ENCODE assay signal across 33 mouse cellular contexts in the genomic region with DNA sequence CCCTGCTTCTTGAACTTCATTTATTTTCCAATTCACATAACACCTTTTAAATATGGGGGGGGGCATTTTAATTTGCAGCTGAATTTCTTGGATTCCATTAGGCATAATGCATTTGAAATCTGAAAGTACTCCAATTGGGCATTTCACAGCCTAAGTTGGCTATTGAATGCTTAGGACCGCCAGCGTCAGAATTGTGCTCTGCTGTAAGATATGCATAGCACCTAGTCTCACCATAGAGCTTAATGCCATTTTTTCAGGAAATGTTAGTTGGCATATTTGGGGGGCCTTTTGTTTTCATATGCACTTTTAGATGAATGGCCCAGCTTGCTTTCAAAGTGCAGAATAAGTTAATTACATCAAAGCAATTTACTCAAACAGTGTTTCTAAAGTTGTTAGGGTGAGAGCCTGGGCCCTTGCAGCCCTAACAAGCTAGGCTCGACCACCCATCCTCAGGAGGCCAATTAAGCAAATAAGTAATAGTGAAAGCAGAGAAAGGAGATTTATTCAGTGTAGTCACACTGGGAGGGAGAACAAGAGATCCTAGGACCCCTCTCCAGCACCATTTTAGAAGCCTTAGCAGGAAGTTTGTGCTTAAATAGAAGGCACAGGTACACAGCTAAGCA. TPM values are rescaled to one million over a fixed set of nuclear protein-coding genes. Genes with fewer than 3 reads are reported as not detected.
"Had no signal": no experiment of that assay in that cellular context is flagged by ENCODE, and none has a peak within 500 bp of the region (broad histone marks: within the 10 kb centered on the region; RNA-seq: fewer than 3 reads in every experiment).

No protein-coding gene starts in this region.

- H3K36me3 ChIP-seq: heart, embryonic 13.5 days; heart, embryonic 15.5 days; hindbrain, embryonic 13.5 days; hindbrain, embryonic 15.5 days; intestine, embryonic 15.5 days; limb, embryonic 13.5 days; limb, embryonic 15.5 days; liver, embryonic 12.5 days had no signal

- H3K4me3 ChIP-seq: gastrocnemius, adult 2 months; heart, adult 2 months; heart, embryonic 13.5 days; heart, embryonic 15.5 days; hindbrain, embryonic 13.5 days; hindbrain, embryonic 15.5 days; intestine, embryonic 15.5 days; layer of hippocampus, adult 2 months; limb, embryonic 13.5 days; limb, embryonic 15.5 days; liver, embryonic 12.5 days had no signal

- ATAC-seq: inflammation-experienced regulatory T-cells, adult 6 months; intestine, embryonic 15.5 days; intestine, postnatal 0 days; liver, embryonic 12.5 days had no signal

- H3K4me2 ChIP-seq: heart, embryonic 11.5 days; heart, embryonic 13.5 days; heart, embryonic 15.5 days; hindbrain, embryonic 13.5 days; hindbrain, embryonic 15.5 days; intestine, embryonic 15.5 days; limb, embryonic 13.5 days; limb, embryonic 15.5 days; liver, embryonic 12.5 days had no signal

- H3K27ac ChIP-seq: gastrocnemius, adult 2 months; heart, adult 2 months; heart, embryonic 13.5 days; heart, embryonic 15.5 days; hindbrain, embryonic 13.5 days; hindbrain, embryonic 15.5 days; intestine, embryonic 15.5 days; layer of hippocampus, adult 2 months; limb, embryonic 13.5 days; limb, embryonic 15.5 days; liver, embryonic 12.5 days; liver, embryonic 14.5 days had no signal

- H3K9ac ChIP-seq: heart, embryonic 13.5 days; heart, embryonic 15.5 days; hindbrain, embryonic 13.5 days; hindbrain, embryonic 15.5 days; intestine, embryonic 15.5 days; limb, embryonic 13.5 days; limb, embryonic 15.5 days; liver, embryonic 12.5 days; liver, embryonic 14.5 days had no signal

- H3K9me3 ChIP-seq: heart, embryonic 13.5 days; heart, embryonic 15.5 days; hindbrain, embryonic 13.5 days; hindbrain, embryonic 15.5 days; intestine, embryonic 15.5 days; limb, embryonic 13.5 days; limb, embryonic 15.5 days; liver, embryonic 12.5 days had no signal

- DNase-seq: gastrocnemius, adult 2 months; gastrocnemius, postnatal 10 days; gastrocnemius, postnatal 25 days; heart, adult 11 months; heart, adult 2 months; heart, postnatal 14 days; heart, postnatal 36 days; kidney, adult 18-20 months; kidney, adult 8-10 months; kidney, postnatal 10 days; kidney, postnatal 25 days; kidney, postnatal 4 days; layer of hippocampus, postnatal 36 days; left cerebral cortex, postnatal 4 days; lung, adult 18-20 months had no signal

- H3K27me3 ChIP-seq: heart, embryonic 15.5 days; hindbrain, embryonic 13.5 days; hindbrain, embryonic 15.5 days; intestine, embryonic 15.5 days; limb, embryonic 13.5 days; limb, embryonic 15.5 days; liver, embryonic 12.5 days had no signal

- H3K4me1 ChIP-seq: heart, embryonic 13.5 days; heart, embryonic 15.5 days; hindbrain, embryonic 13.5 days; hindbrain, embryonic 15.5 days; intestine, embryonic 15.5 days; limb, embryonic 15.5 days; liver, embryonic 12.5 days had no signal

RNA-seq across cellular contexts. Expression of gene Spag6, which starts 28.5 kb away (rescaled TPM):
- total RNA-seq: heart, postnatal 14 days; hematopoietic stem cell, adult 5-6 weeks; liver, adult 2 months had no signal
- polyA plus RNA-seq: heart, embryonic 11.5 days; heart, embryonic 13.5 days; inflammation-experienced regulatory T-cells, adult 6 months; intestine, postnatal 0 days; kidney, embryonic 16.5 days; limb, embryonic 11.5 days; limb, embryonic 13.5 days; liver, adult 2 months; liver, embryonic 12.5 days; liver, embryonic 14.5 days; liver, embryonic 16.5 days had no signal
